Mouse (Mus musculus) bone marrow macrophage, adult 2 months (primary cell): ENCODE results near the gene Camsap1.

Source experiments
- CTCF ChIP-seq: IDR thresholded peaks from 2 replicates; pipeline ENCODE4 v1.5.1; 2012; ENCODE audit warnings: low read depth, mild to moderate bottlenecking, low read length, moderate library complexity
- POLR2A ChIP-seq: IDR thresholded peaks from 2 replicates; pipeline ENCODE4 v1.6.1; 2012; ENCODE audit warnings: mild to moderate bottlenecking, low read depth, low read length, borderline replicate concordance

DNA sequence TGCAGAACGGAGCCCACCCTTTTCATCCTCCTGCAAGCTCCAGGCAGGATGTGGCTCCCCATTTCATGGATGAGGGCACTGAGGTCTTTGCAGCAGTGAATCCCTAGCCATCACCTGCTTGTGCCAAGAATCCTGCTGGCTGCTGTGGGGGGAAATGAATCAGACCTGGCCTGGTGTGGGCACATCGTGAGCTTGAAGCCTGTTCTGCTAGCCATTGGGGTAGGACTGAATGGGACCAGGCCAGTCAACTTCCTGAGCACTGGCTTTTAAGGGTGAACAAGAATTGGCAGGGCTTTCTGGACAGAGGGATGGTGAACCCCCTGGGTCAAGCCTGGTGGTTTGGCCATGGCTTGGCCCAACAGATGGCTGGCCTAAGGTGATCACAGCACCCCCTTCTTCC lies 104.6 kb downstream of the Camsap1 start:
- TF ChIP-seq CTCF (no peak), POLR2A (no peak)
